Mouse (Mus musculus) ES-E14 (cell line): ENCODE results near the gene Wdr70. TPM values are rescaled to one million over a fixed set of nuclear protein-coding genes. Genes with fewer than 3 reads are reported as not detected.
A peak's percentile ranks its signal among the peaks of the same experiment; 100 is the strongest.

Experiments used
- DNase-seq: peaks from one replicate; pipeline ENCODE4 v3.0.0-alpha.2; 2013; ENCODE audit warnings: low read depth, low spot score
- H3K27ac ChIP-seq: 2 replicates; pipeline ENCODE4 v1.5.1; 2012; ENCODE audit warnings: low read depth, mild to moderate bottlenecking, low read length, moderate library complexity, mixed read lengths; ENCODE audit not compliant: poor library complexity, insufficient read depth, severe bottlenecking
- H3K36me3 ChIP-seq: 2 replicates; pipeline ENCODE4 v1.6.1; 2012; ENCODE audit warnings: mild to moderate bottlenecking, low read length, moderate library complexity, mixed read lengths; ENCODE audit not compliant: control insufficient read depth, poor library complexity, insufficient read depth, severe bottlenecking
- H3K4me1 ChIP-seq, 2 experiments: fragments of 150-350 bp in 1 of 2; sonication (generic) in 1 of 2; 2 replicates each; pipeline ENCODE4 v1.6.1; 2012; ENCODE audit warnings: low read length in 2 of 2, mild to moderate bottlenecking in 1 of 2, mixed read lengths in 1 of 2; ENCODE audit not compliant: control insufficient read depth in 2 of 2, insufficient read depth in 2 of 2, poor library complexity in 1 of 2
- H3K4me3 ChIP-seq, 2 experiments: fragments of 150-350 bp in 1 of 2; sonication (generic) in 1 of 2; 2 replicates each; pipeline ENCODE4 v1.5.1; 2012; ENCODE audit warnings: low read length in 2 of 2, low read depth in 1 of 2, mild to moderate bottlenecking in 1 of 2, mixed read lengths in 1 of 2; ENCODE audit not compliant: insufficient read depth in 1 of 2, poor library complexity in 1 of 2, severe bottlenecking in 1 of 2
- H3K9ac ChIP-seq: 2 replicates; pipeline ENCODE4 v1.6.1; 2012; ENCODE audit warnings: low read depth, mild to moderate bottlenecking, low read length, mixed read lengths; ENCODE audit not compliant: poor library complexity, insufficient read depth, severe bottlenecking
- H3K9me3 ChIP-seq: fragments of 150-350 bp; sonication (generic); 2 replicates; pipeline ENCODE4 v1.6.1; 2012; ENCODE audit warnings: low read depth, mild to moderate bottlenecking, low read length; ENCODE audit not compliant: control insufficient read depth, insufficient read depth
- CHD2 ChIP-seq: IDR thresholded peaks from 2 replicates; pipeline ENCODE4 v1.6.1; 2014; ENCODE audit warnings: mild to moderate bottlenecking, low read depth, low read length, inconsistent platforms
- HCFC1 ChIP-seq: IDR thresholded peaks from 2 replicates; pipeline ENCODE4 v1.6.1; 2012; ENCODE audit warnings: low read length, inconsistent platforms, borderline replicate concordance; ENCODE audit not compliant: insufficient read depth
- MAFK ChIP-seq: IDR thresholded peaks from 2 replicates; pipeline ENCODE4 v1.6.1; 2014; ENCODE audit warnings: mild to moderate bottlenecking, low read depth, low read length, inconsistent platforms; ENCODE audit not compliant: insufficient read depth
- ZC3H11A ChIP-seq: IDR thresholded peaks from 2 replicates; pipeline ENCODE4 v1.6.1; 2012; ENCODE audit warnings: low read depth, mild to moderate bottlenecking, inconsistent platforms, low read length, borderline replicate concordance
- ZNF384 ChIP-seq: IDR thresholded peaks from 2 replicates; pipeline ENCODE4 v1.6.1; 2012; ENCODE audit warnings: low read depth, low read length, inconsistent platforms
- in situ Hi-C, 2 experiments: fragments of 600-800 bp; cut with MboI; formaldehyde crosslinking; loops; one replicate each; pipeline ENCODE4 v1.15.1; 2025; ENCODE audit warnings: low sequenced_read_pairs in 2 of 2, inconsistent platforms in 1 of 2; ENCODE audit not compliant: unreplicated experiment in 2 of 2
- total RNA-seq: library from RNA; depleted of rRNA; stranded (reverse); fragments of 300-350 nt; gene quantifications from 2 replicates; pipeline ENCODE4 v1.2.3, GENCODE M21; 2012

Gene Wdr70
- total RNA-seq, 1 experiment, result 45.5 TPM

DNA sequence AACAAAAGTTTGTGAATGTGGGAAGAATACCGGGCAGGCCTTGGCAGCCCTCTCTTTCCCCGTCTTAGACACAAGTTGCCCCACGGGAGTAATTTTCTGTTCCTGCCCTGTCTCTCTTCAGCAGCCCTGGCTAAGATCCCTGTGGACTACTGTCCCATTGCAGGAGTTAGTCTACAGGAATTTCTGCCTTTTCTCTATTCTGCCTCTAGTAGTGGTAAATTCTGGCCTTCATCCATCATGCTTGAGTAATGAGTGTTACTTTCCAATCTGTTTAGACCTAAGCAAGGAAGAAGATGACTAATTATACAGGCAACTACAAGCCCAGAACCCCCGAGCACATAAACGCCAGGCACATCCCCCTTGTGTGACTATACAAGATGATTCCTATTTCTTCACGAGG, 136.2 kb downstream of the Wdr70 start:
- in situ Hi-C loops, result no loop called here
- no peaks in the 10 kb centered on the region for H3K9me3 ChIP-seq
- no peaks in the 10 kb centered on the region for H3K36me3 ChIP-seq
- no peak overlapping the region for H3K9ac ChIP-seq
- no peaks in the 10 kb centered on the region for H3K4me1 ChIP-seq
- H3K4me3 ChIP-seq, result no peak overlapping the region
- DNase-seq, result no peak
- no peak for TF ChIP-seq MAFK
- no peak for TF ChIP-seq HCFC1
- TF ChIP-seq CHD2, result no peak
- no peak overlapping the region for H3K27ac ChIP-seq

GRCm38 (mm10) chr15:7961489-7961888, 137.5 kb downstream of the Wdr70 start:
- TF ChIP-seq ZC3H11A (no peak), MAFK (peak; percentile 56; the same call in 1 of the 2 replicates)

GRCm38 (mm10) chr15:7956899-7957298, 142.1 kb downstream of the Wdr70 start:
- Histone ChIP-seq H3K4me1 (no peaks in the 10 kb centered on the region), H3K4me3 (no peak overlapping the region), H3K9me3 (no peaks in the 10 kb centered on the region), H3K36me3 (no peaks in the 10 kb centered on the region), H3K9ac (no peak overlapping the region), H3K27ac (no peak overlapping the region)
- no peak for DNase-seq
- TF ChIP-seq ZNF384 (no peak), ZC3H11A (no peak), CHD2 (no peak), MAFK (no peak), HCFC1 (no peak)
- in situ Hi-C loops, result no loop called here

More at GRCm38 (mm10) chr15:7961489-7961888, 137.5 kb downstream of the Wdr70 start:
- in situ Hi-C loops, result no loop called here
- no peak overlapping the region for H3K9ac ChIP-seq
- no peak overlapping the region for H3K4me3 ChIP-seq
- H3K36me3 ChIP-seq, result no peaks in the 10 kb centered on the region
- H3K9me3 ChIP-seq, result no peaks in the 10 kb centered on the region
- H3K4me1 ChIP-seq, result no peaks in the 10 kb centered on the region
- H3K27ac ChIP-seq, result no peak overlapping the region
- peak; percentile 9 for DNase-seq

DNA sequence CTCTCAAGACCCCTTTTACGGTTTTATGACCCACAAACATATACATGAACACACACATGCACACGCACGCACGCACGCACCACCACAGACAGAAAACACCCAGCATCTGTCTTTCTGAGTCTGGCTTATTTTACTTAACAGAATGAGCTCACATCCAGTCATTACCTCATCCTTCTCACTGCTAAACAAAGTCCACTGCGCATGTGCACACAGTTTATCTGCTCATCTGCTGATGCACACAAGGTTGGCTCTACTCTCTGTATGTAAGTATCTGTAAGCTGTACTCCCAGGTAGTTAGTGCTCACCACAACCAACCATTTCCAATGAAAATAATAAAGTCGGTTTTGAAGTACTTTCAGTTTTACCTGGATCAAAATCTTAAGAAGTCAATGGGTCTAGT, 148.4 kb downstream of the Wdr70 start:
- H3K36me3 ChIP-seq, result no peaks in the 10 kb centered on the region
- no peak overlapping the region for H3K9ac ChIP-seq
- TF ChIP-seq CHD2, result no peak
- TF ChIP-seq ZNF384, result no peak
- no peak for TF ChIP-seq HCFC1
- TF ChIP-seq MAFK, result no peak
- no peak for TF ChIP-seq ZC3H11A
- in situ Hi-C loops, result no loop called here
- H3K27ac ChIP-seq, result no peak overlapping the region
- no peak overlapping the region for H3K4me3 ChIP-seq
- H3K4me1 ChIP-seq, result no peaks in the 10 kb centered on the region
- no peaks in the 10 kb centered on the region for H3K9me3 ChIP-seq
- no peak for DNase-seq

- Histone ChIP-seq H3K9ac (no peak overlapping the region), H3K27ac (no peak overlapping the region), H3K4me3 (no peak overlapping the region), H3K9me3 (no peaks in the 10 kb centered on the region), H3K36me3 (no peaks in the 10 kb centered on the region), H3K4me1 (no peaks in the 10 kb centered on the region)
- in situ Hi-C loops, result no loop called here
- no peak for TF ChIP-seq CHD2
- no peak for DNase-seq
These were observed 157.3 kb downstream of the Wdr70 start for GRCm38 (mm10) chr15:7941690-7942089.
